Mouse (Mus musculus) liver, postnatal 0 days (tissue): ENCODE data around the gene Olfr60.

Experiments
- CTCF ChIP-seq: sonication (generic); IDR thresholded peaks from 2 replicates; pipeline ENCODE4 v1.5.1; 2016; ENCODE audit warnings: antibody characterized with exemption, low read depth
- EP300 ChIP-seq: IDR thresholded peaks from 2 replicates; pipeline ENCODE4 v1.6.1; 2016; ENCODE audit warnings: antibody characterized with exemption, low read depth, mild to moderate bottlenecking

DNA sequence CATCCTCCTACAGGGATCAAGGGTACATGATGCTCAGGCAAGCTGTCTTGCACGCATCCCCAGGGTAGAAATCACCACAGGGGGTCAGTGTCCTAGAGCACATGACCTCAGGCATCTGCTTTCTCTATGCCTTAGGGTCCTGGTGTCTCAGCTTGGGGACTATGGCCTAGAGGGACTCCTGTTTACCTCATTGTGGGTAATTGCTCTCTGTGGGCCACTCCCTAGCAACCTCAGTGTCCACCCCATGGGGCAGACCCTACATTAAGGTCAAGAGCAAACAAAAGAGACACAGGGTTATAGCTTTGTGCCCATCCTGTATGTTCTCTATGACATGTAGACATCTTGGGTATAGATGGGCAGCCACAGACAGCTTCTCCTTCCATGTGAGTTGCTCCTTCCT lies 40.9 kb downstream of the Olfr60 start, which contains the start of gene Olfr525:
- TF ChIP-seq EP300, result no peak
- TF ChIP-seq CTCF, result no peak
